Mouse (Mus musculus): Measurements from ENCODE around the gene Atp1b3.

DNA sequence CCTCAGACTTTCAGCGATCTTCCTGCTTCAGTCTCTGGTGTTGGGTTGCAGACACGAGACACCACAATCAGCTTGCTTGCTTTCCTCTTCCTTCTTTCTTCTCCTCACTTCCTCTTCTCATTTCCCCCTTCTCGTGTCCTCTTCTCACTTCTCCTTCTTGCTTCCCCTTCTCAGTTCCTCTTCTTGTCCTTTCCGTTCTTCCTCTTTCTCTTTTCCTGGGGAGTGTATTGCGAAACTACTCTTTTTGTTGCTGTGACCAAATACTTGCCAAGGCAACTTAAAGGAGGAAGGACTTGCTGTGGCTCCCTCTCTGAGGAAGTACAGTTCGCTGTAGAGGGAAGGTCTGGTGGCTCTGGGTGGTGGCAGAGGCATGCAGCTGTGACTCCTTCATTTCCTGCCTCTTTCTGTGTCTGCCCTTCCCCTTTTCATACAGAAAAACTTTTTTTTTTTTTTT, 35.2 kb upstream of the Atp1b3 start:
- TF ChIP-seq CEBPB (IDR thresholded peaks at IDR 0.05; ENCODE audit: insufficient read depth, poor library complexity, severe bottlenecking) (no peak), USF1 (IDR thresholded peaks at IDR 0.05; ENCODE audit: low read depth) (no peak), POLR2AphosphoS2 (IDR thresholded peaks at IDR 0.05; ENCODE audit: insufficient read length, low read depth) (no peak), MYOD1 (IDR thresholded peaks at IDR 0.05; ENCODE audit: control insufficient read depth in 1 of 3, insufficient read length in 2 of 3, low read depth in 2 of 3) (no peak), POLR2A (IDR thresholded peaks at IDR 0.05; ENCODE audit: insufficient read length, low read depth) (no peak), SRF (IDR thresholded peaks at IDR 0.05; ENCODE audit: control insufficient read depth, insufficient read length, low read depth) (no peak), TCF3 (IDR thresholded peaks at IDR 0.05; ENCODE audit: insufficient read length, low read depth) (no peak), TCF12 (IDR thresholded peaks at IDR 0.05; ENCODE audit: insufficient read depth, poor library complexity, severe bottlenecking) (no peak), REST (IDR thresholded peaks at IDR 0.05; ENCODE audit: insufficient read depth, insufficient read length) (no peak), MAX (IDR thresholded peaks at IDR 0.05; ENCODE audit: low read depth) (no peak), E2F4 (IDR thresholded peaks at IDR 0.05; ENCODE audit: insufficient read depth) (no peak), MYOG (IDR thresholded peaks at IDR 0.05; ENCODE audit: control insufficient read depth in 1 of 3, insufficient read depth in 1 of 3, insufficient read length in 2 of 3, low read depth in 2 of 3) (no peak)
